Mouse (Mus musculus): ENCODE results near the gene Thop1. TPM values are rescaled to one million over a fixed set of nuclear protein-coding genes. Genes with fewer than 3 reads are reported as not detected.

Gene Thop1
- polyA plus RNA-seq, 1 experiment: 10.8 TPM

DNA sequence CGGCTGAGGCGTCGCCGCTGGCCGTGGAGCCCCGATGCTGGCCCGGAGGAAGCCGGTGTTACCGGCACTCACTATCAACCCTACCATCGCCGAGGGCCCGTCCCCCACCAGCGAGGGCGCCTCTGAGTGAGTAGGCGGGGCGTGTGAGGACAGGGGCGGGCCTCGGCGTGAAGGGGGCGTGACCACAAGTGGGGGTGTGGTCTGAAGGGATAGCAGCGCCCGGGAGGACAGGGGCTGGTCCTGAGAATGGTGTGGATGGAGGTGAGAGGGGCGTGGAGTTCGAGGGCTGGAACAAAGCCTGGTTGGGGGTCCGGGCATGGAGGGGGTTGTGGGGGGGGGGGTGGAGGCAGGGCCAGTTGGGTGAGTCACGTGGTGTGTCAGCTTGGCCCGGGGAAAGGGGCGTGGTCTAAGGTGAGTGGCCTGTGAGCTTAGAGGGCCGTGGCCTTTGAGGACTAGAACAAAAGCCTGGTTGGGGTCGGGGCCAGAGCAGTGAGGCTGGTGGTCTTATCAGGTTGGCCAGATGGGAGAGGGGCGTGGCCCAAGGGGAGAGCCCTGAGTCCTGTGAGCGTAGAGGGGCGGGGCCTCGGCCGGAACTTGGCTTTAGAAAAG is 36.4 kb downstream of the Thop1 start:
- Histone ChIP-seq H3K4me3 (ENCODE audit: insufficient read depth, low read length) (peak overlapping the region; percentile 79), H3K27ac (ENCODE audit: insufficient read depth, low read depth, low read length) (peak overlapping the region; percentile 87), H3K4me1 (ENCODE audit: control insufficient read depth, insufficient read depth, low read length) (peaks cover 27% of the 10 kb centered on the region)
- TF ChIP-seq POLR2A (IDR thresholded peaks at IDR 0.05; ENCODE audit: borderline replicate concordance, low read depth, low read length): no peak
- no peak for TF ChIP-seq CTCF (IDR thresholded peaks at IDR 0.05; ENCODE audit: low read depth, low read length)

DNA sequence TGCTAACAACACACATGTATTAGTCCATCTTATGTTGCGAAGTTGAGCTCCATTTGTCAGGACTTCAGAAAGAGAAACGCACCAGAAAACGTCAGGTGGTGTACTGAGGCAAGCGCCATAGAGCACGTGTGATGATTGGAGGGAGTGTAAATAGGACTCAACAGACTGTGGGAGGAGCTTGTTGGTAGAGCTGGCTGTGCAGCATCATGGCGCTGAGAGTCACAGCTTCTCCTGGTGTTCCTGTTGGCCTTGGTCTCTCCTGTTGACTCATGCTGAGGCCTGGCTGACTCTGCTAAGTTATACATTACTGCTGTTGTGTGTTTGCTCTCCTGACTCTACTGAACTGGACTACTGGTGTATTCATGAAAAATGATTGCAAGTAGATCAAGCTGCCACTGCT is 43.1 kb downstream of the Thop1 start:
- no peak overlapping the region for H3K4me3 ChIP-seq (ENCODE audit: insufficient read depth, low read length)
- TF ChIP-seq POLR2A (IDR thresholded peaks at IDR 0.05; ENCODE audit: borderline replicate concordance, low read depth, low read length): no peak
- TF ChIP-seq CTCF (IDR thresholded peaks at IDR 0.05; ENCODE audit: low read depth, low read length): no peak
- H3K27ac ChIP-seq (ENCODE audit: insufficient read depth, low read depth, low read length): no peak overlapping the region
- peaks cover 5% of the 10 kb centered on the region; the same call in 1 of the 2 replicates for H3K4me1 ChIP-seq (ENCODE audit: control insufficient read depth, insufficient read depth, low read length)

DNA sequence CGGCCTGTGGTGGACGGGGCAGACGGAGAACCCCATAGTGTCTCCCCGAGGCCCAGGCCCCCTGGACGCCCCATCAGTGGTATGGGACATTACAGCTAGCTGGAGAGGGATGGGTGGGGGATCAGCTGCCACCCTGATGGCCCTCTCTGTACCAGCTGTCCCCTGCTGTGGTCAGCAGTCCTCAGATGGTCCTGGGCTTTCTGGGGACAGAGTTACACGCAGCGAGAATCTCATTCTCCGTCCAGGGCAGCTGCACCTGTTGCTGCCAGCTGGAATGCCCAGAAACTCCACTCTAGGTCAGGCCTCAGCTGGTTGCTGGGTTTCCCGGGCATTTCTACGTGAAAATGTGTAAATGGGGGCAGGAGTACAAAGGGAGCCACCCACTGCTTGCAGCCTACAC is 49.8 kb downstream of the Thop1 start:
- no peak overlapping the region for H3K4me3 ChIP-seq (ENCODE audit: insufficient read depth, low read length)
- no peaks in the 10 kb centered on the region for H3K4me1 ChIP-seq (ENCODE audit: control insufficient read depth, insufficient read depth, low read length)
- H3K27ac ChIP-seq (ENCODE audit: insufficient read depth, low read depth, low read length): no peak overlapping the region
- TF ChIP-seq CTCF (IDR thresholded peaks at IDR 0.05; ENCODE audit: low read depth, low read length): no peak
- no peak for TF ChIP-seq POLR2A (IDR thresholded peaks at IDR 0.05; ENCODE audit: borderline replicate concordance, low read depth, low read length)

DNA sequence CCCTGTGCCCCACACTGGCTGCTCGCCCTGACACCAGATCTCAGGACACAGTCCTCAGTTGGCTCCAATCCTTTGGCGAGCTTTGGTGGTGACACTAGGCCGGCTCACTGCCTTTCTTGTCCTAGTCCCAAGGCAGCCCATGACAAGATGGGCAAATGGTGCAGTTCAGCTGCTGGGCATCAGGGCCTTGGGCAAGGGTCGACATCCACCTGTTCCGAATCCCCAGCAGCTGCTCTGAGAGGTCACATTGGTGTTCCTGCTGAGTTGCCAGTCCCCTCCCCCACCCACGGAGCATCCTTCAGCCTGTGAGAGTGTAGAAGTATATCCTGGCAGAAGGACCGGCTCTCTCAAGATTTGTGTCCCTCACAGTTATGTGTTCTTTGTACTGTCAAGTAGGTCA is 50.8 kb downstream of the Thop1 start:
- TF ChIP-seq CTCF (IDR thresholded peaks at IDR 0.05; ENCODE audit: low read depth, low read length): no peak
- TF ChIP-seq POLR2A (IDR thresholded peaks at IDR 0.05; ENCODE audit: borderline replicate concordance, low read depth, low read length): no peak
- Histone ChIP-seq H3K4me3 (ENCODE audit: insufficient read depth, low read length) (no peak overlapping the region), H3K27ac (ENCODE audit: insufficient read depth, low read depth, low read length) (no peak overlapping the region), H3K4me1 (ENCODE audit: control insufficient read depth, insufficient read depth, low read length) (no peaks in the 10 kb centered on the region)

DNA sequence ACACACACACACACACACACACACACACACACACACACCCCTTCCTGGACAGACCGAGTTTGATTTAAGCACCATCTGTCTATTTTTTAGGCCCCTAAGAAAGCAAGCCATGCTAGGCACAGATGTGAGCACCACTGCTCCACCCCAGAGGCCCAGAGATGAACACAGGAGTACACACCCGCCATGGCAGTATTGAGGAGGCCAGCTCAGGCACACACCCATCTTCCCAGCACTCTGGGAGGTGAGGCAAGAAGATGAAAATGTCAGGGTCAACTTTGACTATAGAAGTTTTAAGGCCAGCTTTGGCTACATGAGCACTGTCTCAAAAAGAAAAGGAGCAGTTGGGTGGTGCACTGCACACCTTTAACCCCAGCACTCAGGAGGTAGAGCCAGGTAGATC is 53.1 kb downstream of the Thop1 start:
- Histone ChIP-seq H3K4me1 (ENCODE audit: control insufficient read depth, insufficient read depth, low read length) (peaks cover 5% of the 10 kb centered on the region; the same call in 1 of the 2 replicates), H3K27ac (ENCODE audit: insufficient read depth, low read depth, low read length) (no peak overlapping the region), H3K4me3 (ENCODE audit: insufficient read depth, low read length) (no peak overlapping the region)
- TF ChIP-seq CTCF (IDR thresholded peaks at IDR 0.05; ENCODE audit: low read depth, low read length): no peak
- TF ChIP-seq POLR2A (IDR thresholded peaks at IDR 0.05; ENCODE audit: borderline replicate concordance, low read depth, low read length): no peak

DNA sequence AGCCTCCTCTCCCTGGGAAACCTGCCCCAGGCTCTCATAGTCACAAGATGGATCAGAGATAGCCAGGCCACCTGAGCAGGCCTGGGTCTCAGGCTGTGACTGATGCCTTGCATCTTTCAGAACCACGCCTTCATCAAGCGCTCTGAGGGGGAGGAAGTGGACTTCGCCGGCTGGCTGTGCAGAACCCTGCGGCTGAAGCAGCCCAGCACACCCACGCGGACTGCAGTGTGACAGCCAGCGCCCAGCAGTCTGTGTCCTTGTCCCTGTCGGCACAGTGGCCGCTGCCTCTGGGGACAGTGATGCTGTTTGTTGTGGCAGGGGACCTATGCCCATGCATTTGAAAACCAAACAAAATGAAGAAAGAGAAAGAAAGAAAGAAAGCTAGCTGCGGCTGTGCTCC is 53.7 kb downstream of the Thop1 start:
- no peak overlapping the region for H3K4me3 ChIP-seq (ENCODE audit: insufficient read depth, low read length)
- TF ChIP-seq CTCF (IDR thresholded peaks at IDR 0.05; ENCODE audit: low read depth, low read length) (no peak), POLR2A (IDR thresholded peaks at IDR 0.05; ENCODE audit: borderline replicate concordance, low read depth, low read length) (no peak)
- peaks cover 11% of the 10 kb centered on the region; the same call in 1 of the 2 replicates for H3K4me1 ChIP-seq (ENCODE audit: control insufficient read depth, insufficient read depth, low read length)
- no peak overlapping the region for H3K27ac ChIP-seq (ENCODE audit: insufficient read depth, low read depth, low read length)

Other genes with a start within 250 kb of the Thop1 start
- gene Oaz1, start 243.4 kb upstream of the Thop1 start, polyA plus RNA-seq (2012; ENCODE audit: insufficient read depth, insufficient read length, missing spikeins): 823 and 921 TPM in 2 replicates
- gene Lingo3, start 226.0 kb upstream of the Thop1 start, polyA plus RNA-seq (2012; ENCODE audit: insufficient read depth, insufficient read length, missing spikeins): not detected in 2 replicates
- gene Lsm7, start 214.8 kb upstream of the Thop1 start, polyA plus RNA-seq (2012; ENCODE audit: insufficient read depth, insufficient read length, missing spikeins): 49.7 and 54.3 TPM in 2 replicates
- 15.0 and 20.2 TPM in 2 replicates for gene Sppl2b, start 214.8 kb upstream of the Thop1 start, polyA plus RNA-seq (2012; ENCODE audit: insufficient read depth, insufficient read length, missing spikeins)
- not detected in 2 replicates for gene Tmprss9, start 198.2 kb upstream of the Thop1 start, polyA plus RNA-seq (2012; ENCODE audit: insufficient read depth, insufficient read length, missing spikeins)
- gene Timm13, start 169.1 kb upstream of the Thop1 start, polyA plus RNA-seq (2012; ENCODE audit: insufficient read depth, insufficient read length, missing spikeins): 76.6 and 101 TPM in 2 replicates
- 18.9 and 19.5 TPM in 2 replicates for gene Lmnb2, start 151.8 kb upstream of the Thop1 start, polyA plus RNA-seq (2012; ENCODE audit: insufficient read depth, insufficient read length, missing spikeins)
- 15.8 and 20.9 TPM in 2 replicates for gene Gadd45b, start 140.0 kb upstream of the Thop1 start, polyA plus RNA-seq (2012; ENCODE audit: insufficient read depth, insufficient read length, missing spikeins)
- 3.5 and 4.6 TPM in 2 replicates for gene Gng7, start 55.1 kb upstream of the Thop1 start, polyA plus RNA-seq (2012; ENCODE audit: insufficient read depth, insufficient read length, missing spikeins)
- gene Diras1, start 44.4 kb upstream of the Thop1 start, polyA plus RNA-seq (2012; ENCODE audit: insufficient read depth, insufficient read length, missing spikeins): not detected in 2 replicates
- gene Slc39a3, start 32.6 kb upstream of the Thop1 start, polyA plus RNA-seq (2012; ENCODE audit: insufficient read depth, insufficient read length, missing spikeins): 14.0 and 14.5 TPM in 2 replicates
- 58.5 and 66.8 TPM in 2 replicates for gene Sgta, start 9.9 kb upstream of the Thop1 start, polyA plus RNA-seq (2012; ENCODE audit: insufficient read depth, insufficient read length, missing spikeins)
- gene Creb3l3, start 28.8 kb downstream of the Thop1 start, polyA plus RNA-seq (2012; ENCODE audit: insufficient read depth, insufficient read length, missing spikeins): 1.3 TPM in 2 replicates
- 71.4 and 77.6 TPM in 2 replicates for gene Map2k2, start 35.9 kb downstream of the Thop1 start, polyA plus RNA-seq (2012; ENCODE audit: insufficient read depth, insufficient read length, missing spikeins)
- gene Zbtb7a, start 65.2 kb downstream of the Thop1 start, polyA plus RNA-seq (2012; ENCODE audit: insufficient read depth, insufficient read length, missing spikeins): 52.0 and 54.9 TPM in 2 replicates
- gene Pias4, start 97.9 kb downstream of the Thop1 start, polyA plus RNA-seq (2012; ENCODE audit: insufficient read depth, insufficient read length, missing spikeins): 21.9 and 28.2 TPM in 2 replicates
- 877 and 1,003 TPM in 2 replicates for gene Eef2, start 106.6 kb downstream of the Thop1 start, polyA plus RNA-seq (2012; ENCODE audit: insufficient read depth, insufficient read length, missing spikeins)
- gene Dapk3, start 113.0 kb downstream of the Thop1 start, polyA plus RNA-seq (2012; ENCODE audit: insufficient read depth, insufficient read length, missing spikeins): 36.4 and 39.8 TPM in 2 replicates
- not detected in 2 replicates for gene 4930442H23Rik, start 113.8 kb downstream of the Thop1 start, polyA plus RNA-seq (2012; ENCODE audit: insufficient read depth, insufficient read length, missing spikeins)
- gene Nmrk2, start 132.0 kb downstream of the Thop1 start, polyA plus RNA-seq (2012; ENCODE audit: insufficient read depth, insufficient read length, missing spikeins): not detected in 2 replicates
- gene Atcay, start 160.8 kb downstream of the Thop1 start, polyA plus RNA-seq (2012; ENCODE audit: insufficient read depth, insufficient read length, missing spikeins): not detected in 2 replicates
- gene Zfr2, start 163.1 kb downstream of the Thop1 start, polyA plus RNA-seq (2012; ENCODE audit: insufficient read depth, insufficient read length, missing spikeins): 2.7 and 3.0 TPM in 2 replicates
- gene Matk, start 182.9 kb downstream of the Thop1 start, polyA plus RNA-seq (2012; ENCODE audit: insufficient read depth, insufficient read length, missing spikeins): 10.8 and 14.4 TPM in 2 replicates
- gene Mrpl54, start 196.9 kb downstream of the Thop1 start, polyA plus RNA-seq (2012; ENCODE audit: insufficient read depth, insufficient read length, missing spikeins): 46.5 and 51.1 TPM in 2 replicates
- 34.3 and 36.1 TPM in 2 replicates for gene Apba3, start 196.9 kb downstream of the Thop1 start, polyA plus RNA-seq (2012; ENCODE audit: insufficient read depth, insufficient read length, missing spikeins)
- 9.2 and 9.8 TPM in 2 replicates for gene Tjp3, start 221.5 kb downstream of the Thop1 start, polyA plus RNA-seq (2012; ENCODE audit: insufficient read depth, insufficient read length, missing spikeins)
- gene Pip5k1c, start 222.9 kb downstream of the Thop1 start, polyA plus RNA-seq (2012; ENCODE audit: insufficient read depth, insufficient read length, missing spikeins): 90.9 and 106 TPM in 2 replicates

Measured in bone marrow macrophage, adult 2 months (primary cell).